Mouse (Mus musculus) heart, embryonic 16.5 days (tissue): ENCODE data around the gene Med6. TPM values are rescaled to one million over a fixed set of nuclear protein-coding genes. Genes with fewer than 3 reads are reported as not detected.
"Not testable (repeated sequence)": the region's sequence is repeated elsewhere in the genome, so short reads cannot be mapped to it uniquely, and the experiment has no call there.

Experiments
- ATAC-seq: fragments of 200-750 bp; cut with Nextera tagmentation; replicated peaks from 2 replicates; pipeline ENCODE4 v1.8.0; 2017; ENCODE audit warnings: moderate number of reproducible peaks; ENCODE audit not compliant: insufficient read depth, low FRiP score; ENCODE audit errors: extremely low read depth
- H3K27ac ChIP-seq: fragments of 300-500 bp; sonication (generic); 2 replicates; pipeline ENCODE4 v1.5.1; 2014; ENCODE audit warnings: mild to moderate bottlenecking, low read length, control low read depth, moderate library complexity
- H3K27me3 ChIP-seq: fragments of 300-500 bp; sonication (generic); 2 replicates; pipeline ENCODE4 v1.6.1; 2014; ENCODE audit warnings: low read length, mixed read lengths; ENCODE audit not compliant: control insufficient read depth, insufficient read depth
- H3K36me3 ChIP-seq: fragments of 300-500 bp; sonication (generic); 2 replicates; pipeline ENCODE4 v1.6.1; 2014; ENCODE audit not compliant: control insufficient read depth, insufficient read depth
- H3K4me1 ChIP-seq: fragments of 300-500 bp; sonication (generic); 2 replicates; pipeline ENCODE4 v1.6.1; 2014; ENCODE audit warnings: low read length, mixed read lengths; ENCODE audit not compliant: control insufficient read depth, insufficient read depth
- H3K4me2 ChIP-seq: fragments of 300-500 bp; sonication (generic); 2 replicates; pipeline ENCODE4 v1.6.1; 2014; ENCODE audit warnings: low read depth, mild to moderate bottlenecking, control low read depth, low read length
- H3K4me3 ChIP-seq: fragments of 300-500 bp; sonication (generic); 2 replicates; pipeline ENCODE4 v1.5.1; 2014; ENCODE audit warnings: mild to moderate bottlenecking, control low read depth, low read length
- H3K9ac ChIP-seq: fragments of 300-500 bp; sonication (generic); 2 replicates; pipeline ENCODE4 v1.6.1; 2014; ENCODE audit warnings: low read length, control low read depth
- H3K9me3 ChIP-seq: fragments of 300-500 bp; sonication (generic); replicated peaks from 2 replicates; pipeline ENCODE4 v1.6.1; 2016; ENCODE audit warnings: low read length; ENCODE audit not compliant: control insufficient read depth
- WGBS: fragments of 180-500 bp; shearing (Covaris S2); extraction: QIAGEN DNeasy Blood & Tissue Kit; methylation state at CpG from one replicate; pipeline ENCODE4 v1.1.7; 2014; 5-methylcytosine and 5-hydroxymethylcytosine counted together
- polyA plus RNA-seq: library from polyadenylated mRNA; unstranded; fragments of >200 nt; fragmentation: Nextera tagmentation; extraction: Ambion mirVana; gene quantifications from 2 replicates; pipeline ENCODE4 v1.2.1, GENCODE M21; 2015

The Med6 gene
- polyA plus RNA-seq, 1 experiment from 2014 or later, result 43.0 TPM

DNA sequence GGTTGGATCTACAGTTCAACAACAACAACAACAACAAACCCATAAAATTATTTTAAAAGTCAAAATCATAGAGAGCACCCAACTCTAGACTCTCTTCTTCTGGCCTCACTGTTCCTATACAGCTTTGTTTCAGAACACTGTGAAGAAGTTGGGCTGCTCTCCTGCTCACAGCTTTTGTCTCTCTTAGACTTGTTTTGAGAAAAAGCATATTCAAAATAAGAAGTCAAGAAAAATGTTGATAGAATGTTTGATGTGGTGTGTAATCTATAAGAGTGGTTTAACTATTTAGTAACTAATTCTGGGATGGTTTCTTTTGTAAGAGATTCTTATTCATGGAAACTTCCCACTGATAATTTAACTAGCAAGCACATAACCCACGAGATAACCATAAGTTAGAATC lies 26.4 kb downstream of the Med6 start, which contains the start of gene Adam21:
TSS of gene Adam21 (minus strand) at position 101 of the 400 bp plus-strand sequence.
- H3K36me3 ChIP-seq, result peaks cover 11% of the 10 kb centered on the region; the same call in 1 of the 2 replicates
- WGBS, result 89% methylated on average over 1 of the region's 1 CpGs

DNA sequence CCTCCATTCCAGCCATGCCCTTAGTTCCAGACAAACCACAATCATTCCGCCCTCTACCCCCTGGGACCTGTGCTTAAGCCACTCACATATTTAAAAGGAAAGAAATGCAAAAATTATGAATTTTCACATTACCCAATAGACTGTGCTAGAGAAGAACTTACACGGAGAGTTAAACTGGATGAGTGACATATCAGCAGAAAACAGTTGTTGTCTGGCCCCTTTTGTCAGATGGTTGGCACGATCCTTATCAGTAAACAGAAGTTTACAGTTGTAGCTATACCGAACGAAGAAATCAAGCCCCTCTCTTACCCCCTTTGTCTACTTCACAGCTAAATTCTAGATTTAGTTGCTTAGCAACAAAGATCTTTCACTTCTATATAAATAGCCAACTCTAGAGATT lies 26.9 kb downstream of the Med6 start:
- Histone ChIP-seq H3K4me1 (no peaks in the 10 kb centered on the region), H3K36me3 (peaks cover 8% of the 10 kb centered on the region; the same call in 1 of the 2 replicates), H3K4me2 (no peak overlapping the region), H3K9me3 (no peaks in the 10 kb centered on the region), H3K27ac (no peak overlapping the region), H3K4me3 (no peak overlapping the region), H3K27me3 (no peaks in the 10 kb centered on the region), H3K9ac (no peak overlapping the region)
- ATAC-seq, result no peak
- 76% methylated on average over 5 of the region's 5 CpGs for WGBS

More for the DNA sequence above, 26.4 kb downstream of the Med6 start, which contains the start of gene Adam21:
- Histone ChIP-seq H3K27ac (no peak within 1 kb of the TSS), H3K4me1 (no peaks in the 10 kb centered on the region), H3K9me3 (no peaks in the 10 kb centered on the region), H3K4me2 (no peak within 1 kb of the TSS), H3K9ac (no peak within 1 kb of the TSS), H3K4me3 (no peak within 1 kb of the TSS), H3K27me3 (no peaks in the 10 kb centered on the region)
- no peak for ATAC-seq

DNA sequence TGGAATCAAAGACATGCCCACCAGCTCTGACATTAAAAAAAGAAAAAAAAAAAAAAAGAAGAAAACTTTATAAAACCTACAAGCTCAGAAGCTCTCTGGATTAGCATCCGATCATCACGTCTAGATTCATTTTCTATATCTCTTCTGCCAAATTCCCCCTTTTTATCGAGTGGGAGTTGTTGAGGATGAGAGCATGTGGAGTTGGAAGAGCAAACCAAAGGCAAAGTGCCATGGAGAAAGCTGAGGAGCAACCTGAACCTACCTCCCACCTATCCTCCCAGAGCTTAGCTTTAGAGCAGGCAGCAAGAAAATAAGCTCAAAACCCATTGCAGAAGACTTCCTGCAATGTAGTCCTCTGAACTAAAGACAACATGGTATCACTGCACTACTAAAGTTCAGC lies 30.6 kb downstream of the Med6 start:
- WGBS, result 86% methylated on average over 3 of the region's 3 CpGs
- no peak overlapping the region for H3K9ac ChIP-seq
- no peak for ATAC-seq

GRCm38 (mm10) chr12:81549286-81549685 lies 45.5 kb downstream of the Med6 start:
- no peak for ATAC-seq
- no peaks in the 10 kb centered on the region for H3K36me3 ChIP-seq
- H3K9me3 ChIP-seq, result no peaks in the 10 kb centered on the region
- no peak overlapping the region for H3K27ac ChIP-seq
- 79% methylated on average over 3 of the region's 3 CpGs for WGBS
- no peak overlapping the region for H3K4me3 ChIP-seq
- no peaks in the 10 kb centered on the region for H3K27me3 ChIP-seq
- no peaks in the 10 kb centered on the region for H3K4me1 ChIP-seq
- no peak overlapping the region for H3K4me2 ChIP-seq
- H3K9ac ChIP-seq, result no peak overlapping the region

More for the DNA sequence above, 30.6 kb downstream of the Med6 start:
- H3K27ac ChIP-seq, result no peak overlapping the region
- no peak overlapping the region for H3K4me2 ChIP-seq
- no peak overlapping the region for H3K4me3 ChIP-seq
- no peaks in the 10 kb centered on the region for H3K4me1 ChIP-seq
- no peaks in the 10 kb centered on the region for H3K27me3 ChIP-seq
- no peaks in the 10 kb centered on the region for H3K9me3 ChIP-seq
- H3K36me3 ChIP-seq, result no peaks in the 10 kb centered on the region

DNA sequence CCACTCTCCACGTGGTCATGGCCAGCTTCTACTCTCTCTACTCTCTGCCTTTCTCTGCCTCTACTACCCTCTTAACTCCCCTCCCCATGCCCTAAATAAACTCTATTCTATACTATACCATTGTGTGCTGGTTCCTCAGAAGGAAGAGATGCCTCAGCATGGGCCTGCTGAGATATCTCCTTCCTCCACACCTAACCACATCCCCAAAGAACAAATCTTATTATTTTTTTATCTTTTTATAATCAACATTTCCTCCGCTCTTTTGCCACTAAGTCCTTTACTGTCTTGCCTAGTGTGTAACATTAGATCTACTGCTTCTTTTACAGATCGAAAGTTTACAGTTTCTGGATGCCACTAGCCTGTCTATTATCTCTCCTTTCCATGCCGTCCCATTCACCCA lies 47.6 kb downstream of the Med6 start:
- no peak for ATAC-seq
- no peaks in the 10 kb centered on the region for H3K9me3 ChIP-seq
- no peaks in the 10 kb centered on the region for H3K27me3 ChIP-seq
- H3K4me1 ChIP-seq, result no peaks in the 10 kb centered on the region
- no peak overlapping the region for H3K4me3 ChIP-seq
- no peak overlapping the region for H3K27ac ChIP-seq
- H3K9ac ChIP-seq, result no peak overlapping the region
- WGBS, result 66% methylated on average over 4 of the region's 4 CpGs
- H3K4me2 ChIP-seq, result no peak overlapping the region
- no peaks in the 10 kb centered on the region for H3K36me3 ChIP-seq

DNA sequence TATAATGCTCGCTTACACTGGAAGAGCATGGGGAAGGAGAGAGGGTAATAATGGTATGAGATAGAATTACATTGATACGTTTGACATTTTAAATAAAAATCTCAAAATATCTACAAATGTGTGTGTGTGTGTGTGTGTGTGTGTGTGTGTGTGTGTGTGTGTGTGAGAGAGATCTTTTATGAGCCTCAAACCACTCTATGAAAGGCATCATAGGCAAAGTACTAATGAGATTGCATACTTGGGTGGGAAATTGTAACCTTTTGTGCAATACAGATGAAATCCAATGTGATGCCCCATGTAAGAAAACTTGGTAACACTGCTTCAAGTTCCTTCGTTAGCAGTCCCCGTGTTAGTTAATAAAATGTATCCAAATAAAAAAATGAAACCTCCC lies 61.8 kb downstream of the Med6 start:
- Histone ChIP-seq H3K27ac (peak overlapping the region; percentile 73), H3K4me1 (peaks cover 6% of the 10 kb centered on the region), H3K36me3 (no peaks in the 10 kb centered on the region), H3K27me3 (no peaks in the 10 kb centered on the region), H3K4me2 (peak overlapping the region; percentile 78), H3K4me3 (peak overlapping the region; percentile 82), H3K9me3 (no peaks in the 10 kb centered on the region), H3K9ac (peak overlapping the region; percentile 83)
- 34% methylated on average over 4 of the region's 4 CpGs for WGBS
- ATAC-seq, result no peak

DNA sequence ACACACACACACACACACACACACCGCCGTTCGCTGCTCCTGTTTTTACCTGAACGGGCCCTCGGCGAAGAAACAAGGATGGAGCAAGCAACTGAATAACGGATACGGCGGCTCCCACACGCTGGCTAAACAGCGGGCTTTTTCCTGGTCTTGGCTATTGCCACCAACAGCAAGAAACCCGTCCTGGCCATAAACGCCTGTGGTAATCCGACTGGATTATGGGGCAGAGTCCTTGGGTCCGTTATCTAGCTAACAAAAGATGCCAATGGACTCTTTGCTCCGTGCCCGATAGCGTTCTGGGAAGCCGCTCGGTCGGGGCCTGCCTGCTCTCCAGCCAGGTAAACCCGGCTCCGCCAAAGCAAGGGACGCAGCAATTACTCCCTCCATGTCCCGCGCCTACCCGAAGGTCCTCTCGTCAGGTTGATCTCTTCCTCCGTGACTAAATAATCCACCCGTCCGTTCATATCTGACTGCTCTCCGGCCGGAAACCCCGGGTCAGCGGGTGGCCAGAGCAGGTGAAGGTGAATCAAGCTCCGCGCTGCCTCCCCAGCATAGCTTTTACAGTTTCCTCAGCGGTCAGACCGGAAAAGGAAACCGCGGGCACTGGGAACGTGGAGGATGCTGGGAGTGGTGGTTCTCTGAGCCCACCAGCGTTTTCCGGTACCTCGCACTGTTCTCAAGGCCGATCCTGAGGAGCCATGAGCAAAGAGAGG lies 62.3 kb downstream of the Med6 start, which contains the start of the genes Gm20498 and Synj2bp:
TSS of gene Gm20498 (minus strand) at position 590 of the 713 bp plus-strand sequence.
TSS of gene Synj2bp (minus strand) at position 596 of the 713 bp plus-strand sequence.
- Histone ChIP-seq H3K4me3 (peak within 1 kb of the TSS; percentile 82), H3K4me2 (peak within 1 kb of the TSS; percentile 78), H3K27me3 (no peaks in the 10 kb centered on the region), H3K27ac (peak within 1 kb of the TSS; percentile 73), H3K9ac (peak within 1 kb of the TSS; percentile 83), H3K36me3 (no peaks in the 10 kb centered on the region), H3K9me3 (no peaks in the 10 kb centered on the region), H3K4me1 (peaks cover 6% of the 10 kb centered on the region)
- WGBS, result under 1% methylated on average over 46 of the region's 46 CpGs
- peak; percentile 95 for ATAC-seq

GRCm38 (mm10) chr12:81530587-81530986 lies 64.2 kb downstream of the Med6 start:
- H3K9ac ChIP-seq, H3K27me3 ChIP-seq, H3K36me3 ChIP-seq, H3K4me1 ChIP-seq, H3K27ac ChIP-seq, ATAC-seq, H3K9me3 ChIP-seq, H3K4me2 ChIP-seq, H3K4me3 ChIP-seq: not testable (repeated sequence)
- WGBS, result 72% methylated on average over 8 of the region's 8 CpGs
